Mouse (Mus musculus): ENCODE results near the gene Elk4. TPM values are rescaled to one million over a fixed set of nuclear protein-coding genes. Genes with fewer than 3 reads are reported as not detected.

The Elk4 gene
- polyA plus RNA-seq, 1 experiment = 4.3 TPM

- Histone ChIP-seq H3K4me1 (ENCODE audit: control insufficient read depth, insufficient read depth, low read length) (no peaks in the 10 kb centered on the region; the same call in 1 of the 2 replicates), H3K36me3 (ENCODE audit: control insufficient read depth, insufficient read depth, low read length) (no peaks in the 10 kb centered on the region), H3K4me3 (ENCODE audit: control insufficient read depth, low read depth, low read length) (no peak overlapping the region), H3K27me3 (ENCODE audit: control insufficient read depth, insufficient read depth, low read length) (no peaks in the 10 kb centered on the region), H3K27ac (ENCODE audit: control insufficient read depth, insufficient read depth, low read depth, low read length) (no peak overlapping the region)
- TF ChIP-seq POLR2A (IDR thresholded peaks at IDR 0.05; ENCODE audit: control insufficient read depth, low read depth, low read length) = no peak
- TF ChIP-seq CTCF (IDR thresholded peaks at IDR 0.05; ENCODE audit: control insufficient read depth, insufficient read depth, insufficient replicate concordance, low read depth, low read length) = no peak
Measured at GRCm38 (mm10) chr1:132054387-132054786, 47.0 kb downstream of the Elk4 start.

- no peaks in the 10 kb centered on the region for H3K27me3 ChIP-seq (ENCODE audit: control insufficient read depth, insufficient read depth, low read length)
- H3K4me1 ChIP-seq (ENCODE audit: control insufficient read depth, insufficient read depth, low read length) = no peaks in the 10 kb centered on the region
- H3K4me3 ChIP-seq (ENCODE audit: control insufficient read depth, low read depth, low read length) = no peak overlapping the region
- TF ChIP-seq POLR2A (IDR thresholded peaks at IDR 0.05; ENCODE audit: control insufficient read depth, low read depth, low read length) = no peak
- no peak for TF ChIP-seq CTCF (IDR thresholded peaks at IDR 0.05; ENCODE audit: control insufficient read depth, insufficient read depth, insufficient replicate concordance, low read depth, low read length)
- no peaks in the 10 kb centered on the region for H3K36me3 ChIP-seq (ENCODE audit: control insufficient read depth, insufficient read depth, low read length)
- no peak overlapping the region for H3K27ac ChIP-seq (ENCODE audit: control insufficient read depth, insufficient read depth, low read depth, low read length)
Measured at GRCm38 (mm10) chr1:132055054-132055664, 47.8 kb downstream of the Elk4 start.

- Histone ChIP-seq H3K27ac (ENCODE audit: control insufficient read depth, insufficient read depth, low read depth, low read length) (no peak overlapping the region), H3K36me3 (ENCODE audit: control insufficient read depth, insufficient read depth, low read length) (no peaks in the 10 kb centered on the region), H3K27me3 (ENCODE audit: control insufficient read depth, insufficient read depth, low read length) (no peaks in the 10 kb centered on the region), H3K4me1 (ENCODE audit: control insufficient read depth, insufficient read depth, low read length) (no peaks in the 10 kb centered on the region), H3K4me3 (ENCODE audit: control insufficient read depth, low read depth, low read length) (no peak overlapping the region)
- TF ChIP-seq CTCF (IDR thresholded peaks at IDR 0.05; ENCODE audit: control insufficient read depth, insufficient read depth, insufficient replicate concordance, low read depth, low read length) (no peak), POLR2A (IDR thresholded peaks at IDR 0.05; ENCODE audit: control insufficient read depth, low read depth, low read length) (no peak)
Measured at GRCm38 (mm10) chr1:132058558-132058957, 51.2 kb downstream of the Elk4 start.

- TF ChIP-seq CTCF (IDR thresholded peaks at IDR 0.05; ENCODE audit: control insufficient read depth, insufficient read depth, insufficient replicate concordance, low read depth, low read length) (no peak), POLR2A (IDR thresholded peaks at IDR 0.05; ENCODE audit: control insufficient read depth, low read depth, low read length) (no peak)
- Histone ChIP-seq H3K4me3 (ENCODE audit: control insufficient read depth, low read depth, low read length) (no peak overlapping the region), H3K27me3 (ENCODE audit: control insufficient read depth, insufficient read depth, low read length) (no peaks in the 10 kb centered on the region), H3K36me3 (ENCODE audit: control insufficient read depth, insufficient read depth, low read length) (no peaks in the 10 kb centered on the region), H3K27ac (ENCODE audit: control insufficient read depth, insufficient read depth, low read depth, low read length) (no peak overlapping the region), H3K4me1 (ENCODE audit: control insufficient read depth, insufficient read depth, low read length) (no peaks in the 10 kb centered on the region)
Measured at GRCm38 (mm10) chr1:132060036-132060769, 52.8 kb downstream of the Elk4 start.

- H3K4me3 ChIP-seq (ENCODE audit: control insufficient read depth, low read depth, low read length) = no peak overlapping the region
- TF ChIP-seq POLR2A (IDR thresholded peaks at IDR 0.05; ENCODE audit: control insufficient read depth, low read depth, low read length) (no peak), CTCF (IDR thresholded peaks at IDR 0.05; ENCODE audit: control insufficient read depth, insufficient read depth, insufficient replicate concordance, low read depth, low read length) (no peak)
- H3K4me1 ChIP-seq (ENCODE audit: control insufficient read depth, insufficient read depth, low read length) = peaks cover under 1% of the 10 kb centered on the region; the same call in 1 of the 2 replicates
Measured at GRCm38 (mm10) chr1:132061750-132062541, 54.5 kb downstream of the Elk4 start.

GRCm38 (mm10) chr1:132063096-132063495 lies 55.7 kb downstream of the Elk4 start:
- no peaks in the 10 kb centered on the region for H3K36me3 ChIP-seq (ENCODE audit: control insufficient read depth, insufficient read depth, low read length)
- peaks cover 11% of the 10 kb centered on the region for H3K4me1 ChIP-seq (ENCODE audit: control insufficient read depth, insufficient read depth, low read length)
- 0 out of 2 replicates have a peak, but pooled peaks cover 2% of the 10 kb centered on the region for H3K27me3 ChIP-seq (ENCODE audit: control insufficient read depth, insufficient read depth, low read length)
- no peak overlapping the region for H3K4me3 ChIP-seq (ENCODE audit: control insufficient read depth, low read depth, low read length)
- no peak overlapping the region for H3K27ac ChIP-seq (ENCODE audit: control insufficient read depth, insufficient read depth, low read depth, low read length)
- TF ChIP-seq CTCF (IDR thresholded peaks at IDR 0.05; ENCODE audit: control insufficient read depth, insufficient read depth, insufficient replicate concordance, low read depth, low read length) (no peak), POLR2A (IDR thresholded peaks at IDR 0.05; ENCODE audit: control insufficient read depth, low read depth, low read length) (no peak)

More at GRCm38 (mm10) chr1:132061750-132062541, 54.5 kb downstream of the Elk4 start:
- no peaks in the 10 kb centered on the region for H3K27me3 ChIP-seq (ENCODE audit: control insufficient read depth, insufficient read depth, low read length)
- H3K27ac ChIP-seq (ENCODE audit: control insufficient read depth, insufficient read depth, low read depth, low read length) = no peak overlapping the region
- no peaks in the 10 kb centered on the region for H3K36me3 ChIP-seq (ENCODE audit: control insufficient read depth, insufficient read depth, low read length)

- peaks cover 11% of the 10 kb centered on the region for H3K4me1 ChIP-seq (ENCODE audit: control insufficient read depth, insufficient read depth, low read length)
- H3K36me3 ChIP-seq (ENCODE audit: control insufficient read depth, insufficient read depth, low read length) = no peaks in the 10 kb centered on the region
- H3K27ac ChIP-seq (ENCODE audit: control insufficient read depth, insufficient read depth, low read depth, low read length) = no peak overlapping the region
- TF ChIP-seq CTCF (IDR thresholded peaks at IDR 0.05; ENCODE audit: control insufficient read depth, insufficient read depth, insufficient replicate concordance, low read depth, low read length) = no peak
- no peak for TF ChIP-seq POLR2A (IDR thresholded peaks at IDR 0.05; ENCODE audit: control insufficient read depth, low read depth, low read length)
- no peak overlapping the region for H3K4me3 ChIP-seq (ENCODE audit: control insufficient read depth, low read depth, low read length)
- H3K27me3 ChIP-seq (ENCODE audit: control insufficient read depth, insufficient read depth, low read length) = 0 out of 2 replicates have a peak, but pooled peaks cover 2% of the 10 kb centered on the region
Measured at GRCm38 (mm10) chr1:132065001-132065400, 57.6 kb downstream of the Elk4 start.
